Mouse (Mus musculus): ENCODE results near the gene Ppp6r2.

DNA sequence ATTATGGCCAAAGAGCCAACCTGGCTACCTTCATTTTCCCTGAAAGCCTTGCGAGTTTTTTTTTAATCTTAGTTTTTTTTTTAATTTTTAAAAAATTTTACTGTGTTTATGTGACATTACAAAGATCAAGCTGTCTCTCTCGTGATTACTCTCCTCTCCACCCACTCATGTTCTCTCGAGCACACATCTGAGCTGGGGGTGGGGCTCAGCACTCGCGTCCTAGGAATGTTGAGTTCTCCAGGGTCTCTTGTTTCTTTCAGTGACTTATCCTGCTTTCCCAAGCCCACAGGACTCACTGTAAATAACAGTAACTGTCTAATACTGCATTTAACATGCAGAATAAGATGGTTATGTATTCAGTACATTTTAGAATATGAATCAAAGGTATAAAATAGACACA, 53.1 kb downstream of the Ppp6r2 start:
- TF ChIP-seq CTCF (IDR thresholded peaks at IDR 0.05; ENCODE audit: low read depth, low read length) (no peak), GATA1 (IDR thresholded peaks at IDR 0.05; ENCODE audit: borderline replicate concordance, low read length) (no peak), POLR2AphosphoS5 (IDR thresholded peaks at IDR 0.05; ENCODE audit: insufficient replicate concordance, low read depth, low read length) (no peak), TAL1 (conservative IDR thresholded peaks at IDR 0.05; ENCODE audit: low read depth, low read length) (no peak), GATA2 (IDR thresholded peaks at IDR 0.05; ENCODE audit: borderline replicate concordance, low read depth, low read length) (no peak)
